Mouse (Mus musculus): ENCODE results near the gene Pde6h. TPM values are rescaled to one million over a fixed set of nuclear protein-coding genes. Genes with fewer than 3 reads are reported as not detected.

Pde6h gene
- polyA plus RNA-seq, 1 experiment: 6.5 TPM

GRCm38 (mm10) chr6:136912751-136913265 lies 10.8 kb upstream of the Pde6h start:
- Histone ChIP-seq H3K27me3 (ENCODE audit: control insufficient read depth, insufficient read depth, low read length) (no peaks in the 10 kb centered on the region), H3K4me1 (ENCODE audit: control insufficient read depth, insufficient read depth, low read length) (peaks cover 5% of the 10 kb centered on the region; the same call in 1 of the 2 replicates), H3K36me3 (ENCODE audit: control insufficient read depth, insufficient read depth, low read length) (no peaks in the 10 kb centered on the region), H3K27ac (ENCODE audit: control insufficient read depth, insufficient read depth, low read depth, low read length) (no peak overlapping the region), H3K4me3 (ENCODE audit: control insufficient read depth, low read depth, low read length) (no peak overlapping the region)
- TF ChIP-seq CTCF (IDR thresholded peaks at IDR 0.05; ENCODE audit: control insufficient read depth, insufficient read depth, insufficient replicate concordance, low read depth, low read length) (no peak), POLR2A (IDR thresholded peaks at IDR 0.05; ENCODE audit: control insufficient read depth, low read depth, low read length) (no peak)

- H3K36me3 ChIP-seq (ENCODE audit: control insufficient read depth, insufficient read depth, low read length): no peaks in the 10 kb centered on the region
- peaks cover 5% of the 10 kb centered on the region; the same call in 1 of the 2 replicates for H3K4me1 ChIP-seq (ENCODE audit: control insufficient read depth, insufficient read depth, low read length)
- no peaks in the 10 kb centered on the region for H3K27me3 ChIP-seq (ENCODE audit: control insufficient read depth, insufficient read depth, low read length)
- TF ChIP-seq POLR2A (IDR thresholded peaks at IDR 0.05; ENCODE audit: control insufficient read depth, low read depth, low read length) (no peak), CTCF (IDR thresholded peaks at IDR 0.05; ENCODE audit: control insufficient read depth, insufficient read depth, insufficient replicate concordance, low read depth, low read length) (no peak)
- H3K27ac ChIP-seq (ENCODE audit: control insufficient read depth, insufficient read depth, low read depth, low read length): no peak overlapping the region
- H3K4me3 ChIP-seq (ENCODE audit: control insufficient read depth, low read depth, low read length): no peak overlapping the region
Measured at GRCm38 (mm10) chr6:136913384-136914126, 10.1 kb upstream of the Pde6h start.

- Histone ChIP-seq H3K27ac (ENCODE audit: control insufficient read depth, insufficient read depth, low read depth, low read length) (no peak overlapping the region), H3K4me3 (ENCODE audit: control insufficient read depth, low read depth, low read length) (no peak overlapping the region), H3K4me1 (ENCODE audit: control insufficient read depth, insufficient read depth, low read length) (peaks cover 5% of the 10 kb centered on the region; the same call in 1 of the 2 replicates), H3K36me3 (ENCODE audit: control insufficient read depth, insufficient read depth, low read length) (no peaks in the 10 kb centered on the region), H3K27me3 (ENCODE audit: control insufficient read depth, insufficient read depth, low read length) (no peaks in the 10 kb centered on the region)
- TF ChIP-seq POLR2A (IDR thresholded peaks at IDR 0.05; ENCODE audit: control insufficient read depth, low read depth, low read length) (no peak), CTCF (IDR thresholded peaks at IDR 0.05; ENCODE audit: control insufficient read depth, insufficient read depth, insufficient replicate concordance, low read depth, low read length) (no peak)
Measured at GRCm38 (mm10) chr6:136914234-136914633, 9.4 kb upstream of the Pde6h start.

- TF ChIP-seq POLR2A (IDR thresholded peaks at IDR 0.05; ENCODE audit: control insufficient read depth, low read depth, low read length) (no peak), CTCF (IDR thresholded peaks at IDR 0.05; ENCODE audit: control insufficient read depth, insufficient read depth, insufficient replicate concordance, low read depth, low read length) (no peak)
- Histone ChIP-seq H3K36me3 (ENCODE audit: control insufficient read depth, insufficient read depth, low read length) (no peaks in the 10 kb centered on the region), H3K27me3 (ENCODE audit: control insufficient read depth, insufficient read depth, low read length) (no peaks in the 10 kb centered on the region), H3K4me3 (ENCODE audit: control insufficient read depth, low read depth, low read length) (no peak overlapping the region), H3K27ac (ENCODE audit: control insufficient read depth, insufficient read depth, low read depth, low read length) (no peak overlapping the region), H3K4me1 (ENCODE audit: control insufficient read depth, insufficient read depth, low read length) (peaks cover 5% of the 10 kb centered on the region; the same call in 1 of the 2 replicates)
Measured at GRCm38 (mm10) chr6:136915721-136916395, 7.8 kb upstream of the Pde6h start.

- Histone ChIP-seq H3K36me3 (ENCODE audit: control insufficient read depth, insufficient read depth, low read length) (no peaks in the 10 kb centered on the region), H3K27me3 (ENCODE audit: control insufficient read depth, insufficient read depth, low read length) (no peaks in the 10 kb centered on the region), H3K4me3 (ENCODE audit: control insufficient read depth, low read depth, low read length) (no peak overlapping the region), H3K27ac (ENCODE audit: control insufficient read depth, insufficient read depth, low read depth, low read length) (no peak overlapping the region), H3K4me1 (ENCODE audit: control insufficient read depth, insufficient read depth, low read length) (peaks cover 3% of the 10 kb centered on the region; the same call in 1 of the 2 replicates)
- TF ChIP-seq CTCF (IDR thresholded peaks at IDR 0.05; ENCODE audit: control insufficient read depth, insufficient read depth, insufficient replicate concordance, low read depth, low read length) (no peak), POLR2A (IDR thresholded peaks at IDR 0.05; ENCODE audit: control insufficient read depth, low read depth, low read length) (no peak)
Measured at GRCm38 (mm10) chr6:136917885-136918284, 5.7 kb upstream of the Pde6h start.

GRCm38 (mm10) chr6:136920320-136921257 lies 3.0 kb upstream of the Pde6h start:
- H3K4me3 ChIP-seq (ENCODE audit: control insufficient read depth, low read depth, low read length): no peak overlapping the region
- TF ChIP-seq POLR2A (IDR thresholded peaks at IDR 0.05; ENCODE audit: control insufficient read depth, low read depth, low read length) (no peak), CTCF (IDR thresholded peaks at IDR 0.05; ENCODE audit: control insufficient read depth, insufficient read depth, insufficient replicate concordance, low read depth, low read length) (peak; percentile 9; the same call in 1 of the 2 replicates)
- no peaks in the 10 kb centered on the region for H3K36me3 ChIP-seq (ENCODE audit: control insufficient read depth, insufficient read depth, low read length)
- no peak overlapping the region for H3K27ac ChIP-seq (ENCODE audit: control insufficient read depth, insufficient read depth, low read depth, low read length)
- H3K4me1 ChIP-seq (ENCODE audit: control insufficient read depth, insufficient read depth, low read length): no peaks in the 10 kb centered on the region
- no peaks in the 10 kb centered on the region for H3K27me3 ChIP-seq (ENCODE audit: control insufficient read depth, insufficient read depth, low read length)

All from testis, adult 2 months (tissue).